Mouse (Mus musculus): Measurements from ENCODE around the gene Cyp1a1.

GRCm38 (mm10) chr9:57652855-57653254 is 34.9 kb upstream of the Cyp1a1 start:
- TF ChIP-seq CHD2 (IDR thresholded peaks at IDR 0.05; ENCODE audit: low read depth, low read length) = no peak
- TF ChIP-seq MAFK (IDR thresholded peaks at IDR 0.05; ENCODE audit: insufficient read depth, low read depth, low read length) = no peak
- no peak for TF ChIP-seq HCFC1 (IDR thresholded peaks at IDR 0.05; ENCODE audit: borderline replicate concordance, insufficient read depth, low read length)
- TF ChIP-seq ZNF384 (IDR thresholded peaks at IDR 0.05; ENCODE audit: low read depth, low read length) = no peak

All from ES-E14 (cell line).